Mouse (Mus musculus) heart, embryonic 13.5 days (tissue): ENCODE data around the gene Sox10. TPM values are rescaled to one million over a fixed set of nuclear protein-coding genes. Genes with fewer than 3 reads are reported as not detected.

Source experiments
- ATAC-seq: fragments of 200-750 bp; cut with Nextera tagmentation; 2 replicates; pipeline ENCODE4 v1.8.0; 2017; ENCODE audit warnings: moderate TSS enrichment; ENCODE audit not compliant: insufficient number of reproducible peaks, low FRiP score, low TSS enrichment; ENCODE audit errors: extremely low read depth
- H3K27ac ChIP-seq: fragments of 300-500 bp; sonication (generic); replicated peaks from 2 replicates; pipeline ENCODE4 v1.5.1; 2015; ENCODE audit warnings: moderate library complexity, mild to moderate bottlenecking, inconsistent platforms
- H3K27me3 ChIP-seq: fragments of 300-500 bp; sonication (generic); replicated peaks from 2 replicates; pipeline ENCODE4 v1.6.1; 2015; ENCODE audit warnings: mild to moderate bottlenecking, inconsistent platforms
- H3K36me3 ChIP-seq: fragments of 300-500 bp; sonication (generic); 2 replicates; pipeline ENCODE4 v1.6.1; 2015; ENCODE audit warnings: mild to moderate bottlenecking, inconsistent platforms
- H3K4me1 ChIP-seq: fragments of 300-500 bp; sonication (generic); 2 replicates; pipeline ENCODE4 v1.6.1; 2015; ENCODE audit warnings: inconsistent platforms
- H3K4me2 ChIP-seq: fragments of 300-500 bp; sonication (generic); 2 replicates; pipeline ENCODE4 v1.6.1; 2015; ENCODE audit warnings: inconsistent platforms, mild to moderate bottlenecking, moderate library complexity
- H3K4me3 ChIP-seq: fragments of 300-500 bp; sonication (generic); 2 replicates; pipeline ENCODE4 v1.5.1; 2015; ENCODE audit warnings: moderate library complexity, mild to moderate bottlenecking, inconsistent platforms
- H3K9ac ChIP-seq: fragments of 300-500 bp; sonication (generic); 2 replicates; pipeline ENCODE4 v1.6.1; 2015; ENCODE audit warnings: inconsistent platforms, mild to moderate bottlenecking, moderate library complexity
- H3K9me3 ChIP-seq: fragments of 300-500 bp; sonication (generic); 2 replicates; pipeline ENCODE4 v1.6.1; 2016; ENCODE audit warnings: inconsistent platforms
- WGBS: fragments of 180-500 bp; shearing (Covaris S2); methylation state at CpG from one replicate; pipeline ENCODE4 v1.1.7; 2015; ENCODE audit warnings: mixed read lengths; 5-methylcytosine and 5-hydroxymethylcytosine counted together
- polyA plus RNA-seq: library from polyadenylated mRNA; unstranded; fragments of >200 nt; fragmentation: Nextera tagmentation; extraction: Ambion mirVana; gene quantifications from 2 replicates; pipeline ENCODE4 v1.2.1, GENCODE M21; 2015

Gene Sox10
- polyA plus RNA-seq, 1 experiment from 2014 or later: 0.44 TPM

DNA sequence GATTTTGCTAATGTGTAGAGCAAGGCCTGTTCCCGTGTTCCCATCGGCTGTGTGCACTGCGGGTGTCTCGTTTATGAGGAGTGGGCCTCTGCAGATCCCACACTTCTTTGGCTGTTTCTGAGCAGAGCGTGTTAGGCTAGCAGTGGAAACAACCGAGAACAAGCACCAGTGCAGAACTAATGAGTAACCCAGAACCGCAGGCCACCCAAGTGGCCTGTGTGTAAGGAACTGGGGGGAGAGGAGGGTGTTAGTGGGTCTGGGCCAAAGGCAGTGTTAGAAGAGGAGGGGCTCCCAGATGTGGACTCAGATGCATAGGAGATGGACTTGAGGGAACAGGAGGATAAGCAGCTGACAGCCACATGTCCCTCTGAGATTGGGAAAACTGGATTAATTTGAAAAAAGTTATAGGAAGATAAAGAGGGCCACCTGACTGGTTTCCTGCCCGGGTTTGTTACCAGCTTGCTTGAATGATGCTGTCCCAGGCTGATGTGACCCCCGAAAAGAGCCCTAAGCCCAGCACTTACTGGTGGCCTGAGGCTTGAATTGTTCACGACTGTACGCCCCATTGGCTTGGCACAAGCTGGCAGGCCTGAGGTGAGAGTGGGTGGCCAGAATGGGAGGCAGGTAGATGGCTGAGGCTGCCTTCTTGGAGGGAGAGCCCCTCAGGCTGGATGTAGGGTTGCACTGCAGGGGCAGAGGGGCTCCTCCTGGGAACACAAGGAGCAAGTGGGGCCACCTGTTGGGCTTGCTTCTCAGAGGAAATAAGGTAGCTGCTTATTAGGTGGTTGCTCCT lies 29.1 kb downstream of the Sox10 start:
- H3K9me3 ChIP-seq: no peaks in the 10 kb centered on the region
- WGBS: 65% methylated on average over 11 of the region's 11 CpGs
- no peak for ATAC-seq

GRCm38 (mm10) chr15:79135332-79135731 lies 29.7 kb downstream of the Sox10 start:
- Histone ChIP-seq H3K4me2 (no peak overlapping the region), H3K9me3 (no peaks in the 10 kb centered on the region), H3K4me3 (no peak overlapping the region), H3K27me3 (no peaks in the 10 kb centered on the region), H3K9ac (no peak overlapping the region), H3K4me1 (peaks cover 13% of the 10 kb centered on the region), H3K36me3 (peaks cover 48% of the 10 kb centered on the region), H3K27ac (no peak overlapping the region)
- 71% methylated on average over 9 of the region's 9 CpGs for WGBS
- no peak for ATAC-seq

More for the DNA sequence above, 29.1 kb downstream of the Sox10 start:
- H3K4me3 ChIP-seq: no peak overlapping the region
- no peak overlapping the region for H3K4me2 ChIP-seq
- no peaks in the 10 kb centered on the region for H3K27me3 ChIP-seq
- H3K27ac ChIP-seq: no peak overlapping the region
- peaks cover 11% of the 10 kb centered on the region for H3K4me1 ChIP-seq
- H3K9ac ChIP-seq: no peak overlapping the region
- peaks cover 41% of the 10 kb centered on the region for H3K36me3 ChIP-seq

DNA sequence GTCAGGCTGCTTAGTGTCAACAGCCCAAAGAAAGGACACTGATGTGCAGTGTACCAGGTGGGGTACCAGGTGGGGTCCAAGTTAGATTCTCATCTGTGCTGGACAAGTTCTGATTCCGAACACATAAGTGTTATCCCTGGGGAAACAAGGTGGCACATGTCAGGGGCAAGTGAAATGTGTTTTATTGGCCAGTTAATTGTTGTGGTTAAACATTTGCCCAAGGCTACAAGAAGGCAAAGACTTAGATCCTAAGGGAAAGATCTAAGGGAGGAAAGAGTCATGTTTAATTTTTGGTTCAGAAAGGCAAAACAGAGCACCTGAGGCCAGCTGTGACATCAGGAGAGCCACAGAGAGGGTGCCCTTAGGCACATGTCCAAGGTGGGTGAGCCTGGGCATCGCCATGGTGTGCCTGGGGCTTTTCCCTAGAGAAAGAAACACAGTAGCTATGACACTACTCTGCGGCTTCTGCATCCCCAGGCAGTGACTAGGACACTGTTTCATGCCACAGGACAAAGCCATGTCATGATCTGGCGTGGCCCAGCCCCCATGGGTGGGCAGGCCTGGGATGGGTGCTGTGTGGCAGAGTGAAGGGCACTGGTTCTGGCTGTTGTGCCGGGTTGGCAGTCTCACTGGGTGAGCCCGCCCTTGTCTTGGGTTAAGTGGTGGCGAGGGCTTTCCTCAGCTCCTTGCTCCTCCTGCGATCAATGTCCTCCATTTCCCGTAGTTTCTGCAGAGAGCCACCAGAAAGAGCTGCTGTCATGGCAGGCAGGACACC lies 30.4 kb downstream of the Sox10 start:
- WGBS: 83% methylated on average over 9 of the region's 9 CpGs
- H3K27me3 ChIP-seq: no peaks in the 10 kb centered on the region
- peaks cover 12% of the 10 kb centered on the region for H3K4me1 ChIP-seq
- no peak overlapping the region for H3K4me3 ChIP-seq
- H3K36me3 ChIP-seq: peaks cover 54% of the 10 kb centered on the region
- H3K4me2 ChIP-seq: no peak overlapping the region
- no peak overlapping the region for H3K9ac ChIP-seq
- ATAC-seq: no peak
- no peak overlapping the region for H3K27ac ChIP-seq
- H3K9me3 ChIP-seq: no peaks in the 10 kb centered on the region

DNA sequence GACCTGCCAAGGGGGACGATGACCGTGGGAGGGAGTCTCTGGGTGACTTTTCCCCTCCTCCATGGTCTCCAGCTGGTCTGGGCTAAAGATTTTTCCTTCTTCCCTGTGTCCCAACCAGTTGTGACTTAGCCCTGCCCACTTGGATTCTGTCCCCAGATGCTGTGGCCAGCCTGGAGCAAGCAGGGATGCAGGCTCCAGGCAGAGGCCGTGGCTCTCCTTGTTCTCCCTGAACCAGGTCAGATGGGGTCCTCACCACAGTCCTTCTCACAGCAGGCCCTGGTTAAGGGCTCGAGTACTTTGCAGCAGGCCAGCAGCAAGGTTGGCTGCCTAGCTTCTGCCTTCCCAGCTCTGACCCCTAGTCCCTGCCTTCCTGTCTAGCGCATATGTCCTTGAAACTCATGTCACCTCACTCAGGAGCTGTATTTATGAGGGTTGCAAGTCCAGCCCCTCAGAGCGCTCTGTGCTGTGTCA lies 31.8 kb downstream of the Sox10 start:
- Histone ChIP-seq H3K9ac (no peak overlapping the region), H3K27me3 (no peaks in the 10 kb centered on the region), H3K36me3 (peaks cover 67% of the 10 kb centered on the region), H3K27ac (no peak overlapping the region), H3K9me3 (no peaks in the 10 kb centered on the region), H3K4me2 (no peak overlapping the region), H3K4me1 (peaks cover 12% of the 10 kb centered on the region), H3K4me3 (no peak overlapping the region)
- no peak for ATAC-seq
- 75% methylated on average over 6 of the region's 6 CpGs for WGBS

GRCm38 (mm10) chr15:79131442-79131841 lies 33.6 kb downstream of the Sox10 start:
- Histone ChIP-seq H3K9ac (no peak overlapping the region), H3K27me3 (no peaks in the 10 kb centered on the region), H3K4me2 (no peak overlapping the region), H3K36me3 (peaks cover 85% of the 10 kb centered on the region), H3K4me3 (no peak overlapping the region), H3K27ac (no peak overlapping the region), H3K4me1 (peaks cover 12% of the 10 kb centered on the region), H3K9me3 (no peaks in the 10 kb centered on the region)
- no peak for ATAC-seq
- 47% methylated on average over 7 of the region's 7 CpGs for WGBS

GRCm38 (mm10) chr15:79130782-79131181 lies 34.3 kb downstream of the Sox10 start:
- 67% methylated on average over 10 of the region's 10 CpGs for WGBS
- no peaks in the 10 kb centered on the region for H3K27me3 ChIP-seq
- no peak overlapping the region for H3K27ac ChIP-seq
- no peaks in the 10 kb centered on the region for H3K9me3 ChIP-seq
- no peak overlapping the region for H3K4me2 ChIP-seq
- H3K4me1 ChIP-seq: peaks cover 12% of the 10 kb centered on the region
- no peak overlapping the region for H3K9ac ChIP-seq
- no peak for ATAC-seq
- no peak overlapping the region for H3K4me3 ChIP-seq
- H3K36me3 ChIP-seq: peaks cover 92% of the 10 kb centered on the region

DNA sequence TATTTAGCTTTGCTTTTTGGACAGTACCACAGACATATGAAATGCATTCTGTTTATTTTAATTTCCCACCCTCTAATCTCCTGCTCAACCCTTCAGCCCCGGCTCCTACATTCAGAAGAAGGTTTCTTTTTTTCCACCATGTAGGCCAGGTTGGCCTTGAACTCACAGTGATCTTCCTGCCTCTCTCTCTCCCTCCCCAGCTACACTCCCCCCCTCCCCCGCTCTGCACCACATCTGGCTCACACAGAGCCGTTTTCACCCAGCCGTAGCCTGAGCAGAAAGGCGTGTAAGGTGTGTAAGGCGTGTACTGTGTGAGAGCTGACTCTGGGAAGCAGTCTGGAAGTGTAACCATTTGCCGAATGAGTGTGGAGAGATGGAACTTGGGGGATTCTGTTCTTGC lies 35.7 kb downstream of the Sox10 start:
- no peak overlapping the region for H3K4me3 ChIP-seq
- H3K4me2 ChIP-seq: no peak overlapping the region
- H3K9ac ChIP-seq: no peak overlapping the region
- no peak overlapping the region for H3K27ac ChIP-seq
- H3K4me1 ChIP-seq: peaks cover 18% of the 10 kb centered on the region
- 70% methylated on average over 7 of the region's 7 CpGs for WGBS
- ATAC-seq: no peak
- H3K9me3 ChIP-seq: no peaks in the 10 kb centered on the region
- no peaks in the 10 kb centered on the region for H3K27me3 ChIP-seq
- peaks cover 99% of the 10 kb centered on the region for H3K36me3 ChIP-seq

DNA sequence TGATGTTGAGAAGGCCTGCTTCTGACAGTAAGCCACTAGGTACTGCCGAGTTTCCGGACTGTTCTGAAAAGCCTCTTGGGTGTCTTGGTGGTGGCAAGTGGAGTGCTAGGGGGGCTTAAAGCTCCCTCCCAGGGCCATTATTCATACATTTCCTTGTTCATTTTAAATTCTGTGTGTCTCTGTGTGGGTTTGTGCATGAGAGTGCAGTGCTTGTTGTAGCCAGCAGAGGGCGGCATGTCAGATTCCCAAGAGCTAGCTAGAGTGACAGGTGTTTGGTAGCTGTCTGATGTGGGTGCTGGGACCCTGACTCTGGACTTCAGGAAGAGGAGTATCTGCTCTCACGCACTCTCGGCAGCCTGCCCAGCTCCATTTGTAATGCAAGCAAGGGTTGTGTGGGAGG lies 36.8 kb downstream of the Sox10 start:
- Histone ChIP-seq H3K36me3 (peaks cover 98% of the 10 kb centered on the region), H3K27me3 (no peaks in the 10 kb centered on the region), H3K4me2 (no peak overlapping the region), H3K4me3 (no peak overlapping the region), H3K27ac (no peak overlapping the region), H3K4me1 (peaks cover 29% of the 10 kb centered on the region), H3K9me3 (no peaks in the 10 kb centered on the region), H3K9ac (no peak overlapping the region)
- ATAC-seq: no peak
- 87% methylated on average over 5 of the region's 5 CpGs for WGBS

GRCm38 (mm10) chr15:79127101-79127500 lies 37.9 kb downstream of the Sox10 start:
- WGBS: 89% methylated on average over 12 of the region's 12 CpGs
- Histone ChIP-seq H3K4me2 (no peak overlapping the region), H3K4me1 (peaks cover 39% of the 10 kb centered on the region), H3K9ac (no peak overlapping the region), H3K9me3 (no peaks in the 10 kb centered on the region), H3K27ac (no peak overlapping the region), H3K4me3 (no peak overlapping the region), H3K36me3 (peaks cover 98% of the 10 kb centered on the region), H3K27me3 (no peaks in the 10 kb centered on the region)
- no peak for ATAC-seq

- no peak for ATAC-seq
- H3K9ac ChIP-seq: no peak overlapping the region
- H3K9me3 ChIP-seq: no peaks in the 10 kb centered on the region
- peaks cover 39% of the 10 kb centered on the region for H3K4me1 ChIP-seq
- no peak overlapping the region for H3K27ac ChIP-seq
- H3K27me3 ChIP-seq: no peaks in the 10 kb centered on the region
- WGBS: 74% methylated on average over 13 of the region's 13 CpGs
- H3K36me3 ChIP-seq: peaks cover 98% of the 10 kb centered on the region
- no peak overlapping the region for H3K4me2 ChIP-seq
- no peak overlapping the region for H3K4me3 ChIP-seq
These were observed 38.7 kb downstream of the Sox10 start for GRCm38 (mm10) chr15:79126217-79126932.

- no peak for ATAC-seq
- WGBS: 77% methylated on average over 10 of the region's 10 CpGs
- H3K4me3 ChIP-seq: no peak overlapping the region
- no peak overlapping the region for H3K4me2 ChIP-seq
- no peaks in the 10 kb centered on the region for H3K27me3 ChIP-seq
- H3K9ac ChIP-seq: peak overlapping the region; percentile 69
- no peaks in the 10 kb centered on the region for H3K9me3 ChIP-seq
- H3K4me1 ChIP-seq: peaks cover 28% of the 10 kb centered on the region
- H3K27ac ChIP-seq: peak overlapping the region; percentile 91
- H3K36me3 ChIP-seq: peaks cover 98% of the 10 kb centered on the region
These were observed 40.6 kb downstream of the Sox10 start for GRCm38 (mm10) chr15:79124331-79124875.
